Mouse (Mus musculus) hindbrain, postnatal 0 days (tissue): ENCODE data around the gene Gtf3c6. TPM values are rescaled to one million over a fixed set of nuclear protein-coding genes. Genes with fewer than 3 reads are reported as not detected.

Experiments
- ATAC-seq: fragments of 200-750 bp; cut with Nextera tagmentation; 2 replicates; pipeline ENCODE4 v1.8.0; 2017; ENCODE audit warnings: mild to moderate bottlenecking, moderate TSS enrichment, moderate library complexity
- DNase-seq: peaks from one replicate; pipeline ENCODE4 v3.0.0-alpha.2; 2015; ENCODE audit warnings: low spot score
- H3K27ac ChIP-seq: fragments of 300-500 bp; sonication (generic); 2 replicates; pipeline ENCODE4 v1.5.1; 2014; ENCODE audit warnings: mild to moderate bottlenecking
- H3K27me3 ChIP-seq: fragments of 300-500 bp; sonication (generic); 2 replicates; pipeline ENCODE4 v1.6.1; 2014; ENCODE audit warnings: low read length, mixed read lengths; ENCODE audit not compliant: insufficient read depth
- H3K36me3 ChIP-seq: fragments of 300-500 bp; sonication (generic); 2 replicates; pipeline ENCODE4 v1.6.1; 2014; ENCODE audit warnings: low read length, mixed read lengths; ENCODE audit not compliant: insufficient read depth
- H3K4me1 ChIP-seq: fragments of 300-500 bp; sonication (generic); 2 replicates; pipeline ENCODE4 v1.6.1; 2014; ENCODE audit warnings: antibody characterized with exemption, low read length, mixed read lengths; ENCODE audit not compliant: insufficient read depth
- H3K4me2 ChIP-seq: fragments of 300-500 bp; sonication (generic); 2 replicates; pipeline ENCODE4 v1.6.1; 2014; ENCODE audit warnings: low read depth, mild to moderate bottlenecking, low read length, moderate library complexity, mixed read lengths
- H3K4me3 ChIP-seq: fragments of 300-500 bp; sonication (generic); 2 replicates; pipeline ENCODE4 v1.5.1; 2014; ENCODE audit warnings: low read length
- H3K9ac ChIP-seq: fragments of 300-500 bp; sonication (generic); replicated peaks from 2 replicates; pipeline ENCODE4 v1.6.1; 2014; ENCODE audit warnings: mild to moderate bottlenecking, low read length, moderate library complexity, mixed read lengths
- H3K9me3 ChIP-seq: fragments of 300-500 bp; sonication (generic); 2 replicates; pipeline ENCODE4 v1.6.1; 2016; ENCODE audit warnings: low read length, mixed read lengths
- CTCF ChIP-seq: IDR thresholded peaks from 2 replicates; pipeline ENCODE4 v1.5.1; 2016; ENCODE audit warnings: antibody characterized with exemption, control low read depth, low read depth
- WGBS: fragments of 180-500 bp; shearing (Covaris S2); extraction: QIAGEN DNeasy Blood & Tissue Kit; methylation state at CpG from one replicate; pipeline ENCODE4 v1.1.7; 2014; 5-methylcytosine and 5-hydroxymethylcytosine counted together
- polyA plus RNA-seq: library from polyadenylated mRNA; unstranded; fragments of >200 nt; fragmentation: Nextera tagmentation; extraction: Ambion mirVana; gene quantifications from 2 replicates; pipeline ENCODE4 v1.2.1, GENCODE M21; 2015
- total RNA-seq: library from RNA; depleted of rRNA; stranded (reverse); fragments of >200 nt; gene quantifications from 2 replicates; pipeline ENCODE4 v1.2.3, GENCODE M21; 2014

Gene Gtf3c6
- total and polyA plus RNA-seq, 2 experiments from 2014 or later, result 26.8 to 59.4 TPM

GRCm38 (mm10) chr10:40260305-40260704 lies 2.4 kb upstream of the Gtf3c6 start:
- Histone ChIP-seq H3K36me3 (no peaks in the 10 kb centered on the region), H3K9me3 (no peaks in the 10 kb centered on the region), H3K4me2 (no peak overlapping the region), H3K4me3 (no peak overlapping the region), H3K9ac (no peak overlapping the region), H3K4me1 (peaks cover 4% of the 10 kb centered on the region; the same call in 1 of the 2 replicates), H3K27me3 (no peaks in the 10 kb centered on the region), H3K27ac (no peak overlapping the region)
- ATAC-seq, result no peak
- 57% methylated on average over 5 of the region's 5 CpGs for WGBS
- no peak for TF ChIP-seq CTCF
- no peak for DNase-seq

- ATAC-seq (no peak), DNase-seq (no peak)
- no peaks in the 10 kb centered on the region for H3K36me3 ChIP-seq
- peaks cover 4% of the 10 kb centered on the region; the same call in 1 of the 2 replicates for H3K4me1 ChIP-seq
- no peak overlapping the region for H3K27ac ChIP-seq
- WGBS, result 19% methylated on average over 8 of the region's 8 CpGs
- TF ChIP-seq CTCF, result no peak
- no peak overlapping the region for H3K4me2 ChIP-seq
- no peaks in the 10 kb centered on the region for H3K27me3 ChIP-seq
- H3K9ac ChIP-seq, result no peak overlapping the region
- no peaks in the 10 kb centered on the region for H3K9me3 ChIP-seq
- no peak overlapping the region for H3K4me3 ChIP-seq
These were observed 1.6 kb upstream of the Gtf3c6 start for GRCm38 (mm10) chr10:40259542-40259941.

GRCm38 (mm10) chr10:40258976-40259375 lies 1.1 kb upstream of the Gtf3c6 start:
- DNase-seq (peak; percentile 77), ATAC-seq (no peak)
- Histone ChIP-seq H3K4me1 (peaks cover 4% of the 10 kb centered on the region; the same call in 1 of the 2 replicates), H3K27ac (peak overlapping the region; percentile 94), H3K27me3 (no peaks in the 10 kb centered on the region), H3K9ac (no peak overlapping the region), H3K4me2 (peak overlapping the region; percentile 76), H3K4me3 (peak overlapping the region; percentile 87; the same call in 1 of the 2 replicates), H3K36me3 (no peaks in the 10 kb centered on the region), H3K9me3 (no peaks in the 10 kb centered on the region)
- WGBS, result 6% methylated on average over 5 of the region's 5 CpGs
- peak; percentile 75 for TF ChIP-seq CTCF

GRCm38 (mm10) chr10:40258401-40258966 lies 576 bp upstream of the Gtf3c6 start:
- Histone ChIP-seq H3K9ac (peak overlapping the region; percentile 91; the same call in 1 of the 2 replicates), H3K4me1 (peaks cover 4% of the 10 kb centered on the region; the same call in 1 of the 2 replicates), H3K4me2 (peak overlapping the region; percentile 76), H3K27me3 (no peaks in the 10 kb centered on the region), H3K27ac (peak overlapping the region; percentile 94), H3K9me3 (no peaks in the 10 kb centered on the region), H3K4me3 (peak overlapping the region; percentile 87), H3K36me3 (no peaks in the 10 kb centered on the region)
- DNase-seq (peak; percentile 92), ATAC-seq (peak; percentile 86)
- under 1% methylated on average over 12 of the region's 12 CpGs for WGBS
- peak; percentile 72 for TF ChIP-seq CTCF

DNA sequence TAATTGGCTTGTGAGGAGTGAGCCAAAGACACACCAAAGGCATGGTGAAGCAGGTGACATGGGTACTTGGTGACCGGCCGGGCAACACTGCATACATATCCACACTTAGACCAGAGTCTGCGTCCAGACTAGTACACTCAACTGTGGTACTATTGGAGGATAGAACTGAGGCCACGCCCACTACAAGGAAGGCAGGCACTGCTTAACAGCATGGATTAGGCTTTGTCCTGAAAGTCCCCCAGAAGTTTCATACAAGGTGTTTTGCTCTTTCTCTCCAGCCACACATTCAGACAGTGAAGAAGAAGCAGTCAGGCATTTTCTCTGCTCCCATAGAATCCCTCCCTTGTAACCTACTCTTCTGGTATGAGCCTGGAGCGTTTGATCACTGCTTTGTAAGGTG lies 1.2 kb downstream of the Gtf3c6 start:
- Histone ChIP-seq H3K4me1 (peaks cover 4% of the 10 kb centered on the region; the same call in 1 of the 2 replicates), H3K27ac (peak overlapping the region; percentile 94), H3K36me3 (no peaks in the 10 kb centered on the region), H3K9me3 (no peaks in the 10 kb centered on the region), H3K4me3 (peak overlapping the region; percentile 87), H3K4me2 (peak overlapping the region; percentile 76), H3K27me3 (no peaks in the 10 kb centered on the region), H3K9ac (peak overlapping the region; percentile 91)
- ATAC-seq (peak; percentile 74), DNase-seq (peak; percentile 78)
- TF ChIP-seq CTCF, result no peak
- WGBS, result under 1% methylated on average over 5 of the region's 5 CpGs

DNA sequence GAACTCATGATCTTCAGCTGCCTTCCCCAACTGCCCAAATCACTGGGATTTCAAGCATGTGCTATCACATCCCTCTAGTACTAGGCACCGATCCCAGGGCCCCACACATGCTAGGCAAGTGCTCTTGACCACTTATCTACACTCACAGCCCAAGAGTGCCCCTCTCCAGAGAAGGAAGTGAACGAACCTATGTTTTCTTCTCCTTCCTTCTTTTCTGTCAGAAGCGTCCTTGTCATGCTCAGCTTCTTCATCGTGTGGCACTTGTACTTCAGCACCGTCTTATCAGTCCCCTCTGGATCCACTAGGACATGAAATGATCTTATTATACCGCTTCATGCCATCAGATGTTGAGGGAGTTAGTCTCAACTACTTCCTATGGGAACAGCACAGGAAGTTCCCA lies 6.9 kb downstream of the Gtf3c6 start:
- Histone ChIP-seq H3K9me3 (no peaks in the 10 kb centered on the region), H3K4me1 (peaks cover under 1% of the 10 kb centered on the region; the same call in 1 of the 2 replicates), H3K27ac (no peak overlapping the region), H3K4me3 (no peak overlapping the region), H3K27me3 (no peaks in the 10 kb centered on the region), H3K4me2 (no peak overlapping the region), H3K9ac (no peak overlapping the region), H3K36me3 (peaks cover 10% of the 10 kb centered on the region; the same call in 1 of the 2 replicates)
- DNase-seq (no peak), ATAC-seq (no peak)
- 94% methylated on average over 6 of the region's 6 CpGs for WGBS
- TF ChIP-seq CTCF, result no peak

DNA sequence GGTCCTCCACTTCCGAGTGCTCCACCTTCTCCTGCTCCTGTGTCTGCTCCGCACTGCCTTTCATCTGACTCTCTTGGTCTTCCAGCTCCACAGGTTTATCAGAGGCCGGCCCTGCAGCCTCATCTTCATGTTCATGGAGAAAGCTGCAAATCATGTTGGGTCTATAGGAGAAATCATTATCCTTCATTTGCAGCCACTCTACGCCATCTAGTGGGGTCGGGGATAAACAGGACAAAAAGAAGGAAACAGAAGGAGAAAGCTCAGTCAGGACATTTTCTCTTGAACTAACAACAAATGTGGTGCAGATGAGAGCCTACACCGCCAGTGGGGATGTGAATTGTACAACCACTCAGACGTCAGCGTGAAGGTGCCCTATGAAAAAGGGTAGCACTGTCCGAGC lies 8.3 kb downstream of the Gtf3c6 start:
- H3K27me3 ChIP-seq, result no peaks in the 10 kb centered on the region
- WGBS, result 84% methylated on average over 9 of the region's 9 CpGs
- peaks cover 4% of the 10 kb centered on the region; the same call in 1 of the 2 replicates for H3K4me1 ChIP-seq
- no peak overlapping the region for H3K9ac ChIP-seq
- peak; percentile 44 for DNase-seq
- H3K27ac ChIP-seq, result no peak overlapping the region
- H3K4me3 ChIP-seq, result no peak overlapping the region
- TF ChIP-seq CTCF, result peak; percentile 58
- no peak for ATAC-seq
- no peaks in the 10 kb centered on the region for H3K9me3 ChIP-seq
- no peak overlapping the region for H3K4me2 ChIP-seq
- H3K36me3 ChIP-seq, result peaks cover 10% of the 10 kb centered on the region; the same call in 1 of the 2 replicates
